Mouse (Mus musculus): ENCODE results near the gene Kcnrg. TPM values are rescaled to one million over a fixed set of nuclear protein-coding genes. Genes with fewer than 3 reads are reported as not detected.
"Not testable (repeated sequence)": the region's sequence is repeated elsewhere in the genome, so short reads cannot be mapped to it uniquely, and the experiment has no call there.

The Kcnrg gene
- polyA plus RNA-seq (2015; fragmentation: Nextera tagmentation; extraction: Ambion mirVana) = 0.81 and 1.0 TPM in 2 replicates

DNA sequence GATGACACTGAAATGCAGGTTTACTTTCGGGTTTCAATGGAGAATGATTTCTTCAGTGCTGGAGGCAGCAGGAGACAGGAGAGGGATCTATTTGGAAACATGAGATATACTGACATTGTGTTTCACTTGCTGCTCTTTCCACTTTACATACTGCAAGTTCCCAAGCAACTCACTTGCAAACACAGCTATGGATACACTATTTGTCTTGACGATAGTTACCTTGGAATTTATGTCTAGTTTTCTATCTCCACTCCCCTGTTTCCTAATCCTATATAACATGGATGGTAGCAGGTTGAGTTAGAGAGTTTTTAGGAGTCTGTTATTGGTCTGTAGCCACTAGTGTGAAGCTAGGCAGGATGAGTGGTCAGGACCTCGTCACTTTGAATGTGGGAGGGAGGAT, at the start of gene Kcnrg:
Kcnrg (plus strand) TSS at position 301 of the 400 bp plus-strand sequence.
- no peak for ATAC-seq (ENCODE audit: insufficient read depth, low FRiP score)
- WGBS = 76% methylated on average over 3 of the region's 3 CpGs
- Histone ChIP-seq H3K27ac (ENCODE audit: low read length) (no peak within 1 kb of the TSS), H3K4me2 (ENCODE audit: low read depth, low read length) (no peak within 1 kb of the TSS), H3K4me3 (replicated peaks; ENCODE audit: low read length) (no peak within 1 kb of the TSS), H3K9ac (ENCODE audit: low read length) (no peak within 1 kb of the TSS), H3K27me3 (ENCODE audit: control insufficient read depth, insufficient read depth, low read length) (no peaks in the 10 kb centered on the region), H3K4me1 (ENCODE audit: control insufficient read depth, insufficient read depth, low read length) (no peaks in the 10 kb centered on the region), H3K36me3 (ENCODE audit: control insufficient read depth, insufficient read depth, low read length) (peaks cover 6% of the 10 kb centered on the region; the same call in 1 of the 2 replicates), H3K9me3 (replicated peaks; ENCODE audit: control insufficient read depth, low read length) (no peaks in the 10 kb centered on the region)

DNA sequence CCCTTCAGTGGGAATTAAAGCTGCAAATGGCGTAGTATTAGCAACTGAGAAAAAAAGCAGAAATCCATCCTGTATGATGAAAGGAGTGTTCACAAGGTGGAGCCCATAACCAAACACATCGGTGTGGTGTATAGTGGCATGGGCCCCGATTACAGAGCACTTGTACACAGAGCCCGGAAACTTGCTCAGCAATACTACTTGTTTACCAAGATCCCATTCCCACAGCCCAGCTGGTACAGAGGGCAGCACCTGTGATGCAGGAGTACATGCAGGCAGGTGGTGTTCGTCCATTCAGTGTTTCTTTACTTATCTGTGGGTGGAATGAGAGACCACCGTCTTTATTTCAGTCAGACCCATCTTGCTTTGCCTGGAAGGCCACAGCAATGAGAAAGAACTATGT, 48.4 kb upstream of the Kcnrg start:
- 66% methylated on average over 6 of the region's 6 CpGs for WGBS
- ATAC-seq (ENCODE audit: insufficient read depth, low FRiP score) = no peak
- Histone ChIP-seq H3K4me1 (ENCODE audit: control insufficient read depth, insufficient read depth, low read length) (0 out of 2 replicates have a peak, but pooled peaks cover 3% of the 10 kb centered on the region), H3K9ac (ENCODE audit: low read length) (no peak overlapping the region), H3K27ac (ENCODE audit: low read length) (peak overlapping the region; percentile 42), H3K27me3 (ENCODE audit: control insufficient read depth, insufficient read depth, low read length) (no peaks in the 10 kb centered on the region), H3K9me3 (replicated peaks; ENCODE audit: control insufficient read depth, low read length) (no peaks in the 10 kb centered on the region), H3K36me3 (ENCODE audit: control insufficient read depth, insufficient read depth, low read length) (no peaks in the 10 kb centered on the region), H3K4me2 (ENCODE audit: low read depth, low read length) (no peak overlapping the region), H3K4me3 (replicated peaks; ENCODE audit: low read length) (no peak overlapping the region)

DNA sequence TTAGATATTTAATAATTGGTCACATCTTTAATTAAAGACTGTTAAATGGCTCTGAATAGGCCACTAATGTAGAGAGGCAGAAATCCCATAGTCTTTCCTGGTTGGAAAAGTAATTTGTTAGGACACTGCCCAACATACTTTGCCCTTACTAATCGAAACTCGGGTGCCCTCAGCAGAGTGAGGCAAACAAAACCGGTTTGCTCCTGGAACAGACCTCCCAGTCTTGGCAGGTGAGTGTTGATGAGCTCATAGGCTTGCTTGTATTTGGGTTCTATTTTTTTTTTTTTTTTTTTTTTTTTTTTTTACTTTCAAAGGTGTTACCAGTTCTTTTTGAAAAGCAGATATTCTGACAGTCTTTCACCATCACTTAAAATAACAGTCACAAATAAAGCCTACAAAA, 47.4 kb upstream of the Kcnrg start:
- H3K9me3 ChIP-seq (replicated peaks; ENCODE audit: control insufficient read depth, low read length) = no peaks in the 10 kb centered on the region
- H3K4me2 ChIP-seq (ENCODE audit: low read depth, low read length) = no peak overlapping the region
- H3K27ac ChIP-seq (ENCODE audit: low read length) = no peak overlapping the region
- no peak for ATAC-seq (ENCODE audit: insufficient read depth, low FRiP score)
- WGBS = 56% methylated on average over 3 of the region's 3 CpGs
- H3K27me3 ChIP-seq (ENCODE audit: control insufficient read depth, insufficient read depth, low read length) = no peaks in the 10 kb centered on the region
- H3K9ac ChIP-seq (ENCODE audit: low read length) = no peak overlapping the region
- 0 out of 2 replicates have a peak, but pooled peaks cover 3% of the 10 kb centered on the region for H3K4me1 ChIP-seq (ENCODE audit: control insufficient read depth, insufficient read depth, low read length)
- H3K36me3 ChIP-seq (ENCODE audit: control insufficient read depth, insufficient read depth, low read length) = no peaks in the 10 kb centered on the region
- H3K4me3 ChIP-seq (replicated peaks; ENCODE audit: low read length) = no peak overlapping the region

DNA sequence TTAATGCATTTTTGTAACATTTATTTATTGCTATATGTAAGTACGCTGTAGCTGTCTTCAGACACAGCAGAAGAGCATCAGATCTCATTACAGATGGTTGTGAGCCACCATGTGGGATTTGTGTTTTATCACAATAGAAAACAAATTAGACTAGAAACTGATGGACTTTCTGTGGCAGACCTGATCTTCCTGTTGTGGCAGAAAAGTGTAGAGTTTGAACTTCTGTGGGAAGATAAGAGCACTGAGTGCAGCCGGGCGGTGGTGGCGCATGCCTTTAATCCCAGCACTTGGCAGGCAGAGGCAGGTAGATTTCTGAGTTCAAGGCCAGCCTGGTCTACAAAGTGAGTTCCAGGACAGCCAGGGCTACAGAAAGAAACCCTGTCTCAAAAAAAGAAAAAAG, 41.0 kb upstream of the Kcnrg start:
- H3K4me1 ChIP-seq (ENCODE audit: control insufficient read depth, insufficient read depth, low read length); H3K4me2 ChIP-seq (ENCODE audit: low read depth, low read length); H3K27me3 ChIP-seq (ENCODE audit: control insufficient read depth, insufficient read depth, low read length); H3K27ac ChIP-seq (ENCODE audit: low read length); H3K9ac ChIP-seq (ENCODE audit: low read length); H3K36me3 ChIP-seq (ENCODE audit: control insufficient read depth, insufficient read depth, low read length); H3K4me3 ChIP-seq (replicated peaks; ENCODE audit: low read length); ATAC-seq (ENCODE audit: insufficient read depth, low FRiP score); H3K9me3 ChIP-seq (replicated peaks; ENCODE audit: control insufficient read depth, low read length): not testable (repeated sequence)
- WGBS = 88% methylated on average over 4 of the region's 4 CpGs

DNA sequence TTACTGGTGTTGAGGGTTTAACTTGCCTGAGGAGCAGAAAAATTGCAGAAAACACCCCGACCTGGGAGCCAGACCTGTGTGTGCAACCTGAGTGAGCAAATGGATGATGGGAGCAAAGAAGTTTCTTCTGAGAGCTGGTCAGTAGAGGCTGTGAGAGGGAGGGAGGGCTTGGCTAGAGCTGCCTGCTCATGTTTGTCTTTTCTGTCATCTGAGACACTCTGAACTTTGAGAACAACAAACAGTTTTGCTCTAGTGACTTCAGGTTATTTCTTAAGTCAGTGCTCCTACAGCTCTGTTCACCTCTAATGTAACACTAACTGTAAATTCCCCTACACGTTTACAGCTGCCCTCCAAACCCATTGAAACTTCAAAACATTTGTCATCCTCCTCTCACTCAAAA, 37.9 kb upstream of the Kcnrg start:
- Histone ChIP-seq H3K9ac (ENCODE audit: low read length) (no peak overlapping the region), H3K36me3 (ENCODE audit: control insufficient read depth, insufficient read depth, low read length) (no peaks in the 10 kb centered on the region), H3K4me2 (ENCODE audit: low read depth, low read length) (no peak overlapping the region), H3K27me3 (ENCODE audit: control insufficient read depth, insufficient read depth, low read length) (no peaks in the 10 kb centered on the region), H3K27ac (ENCODE audit: low read length) (no peak overlapping the region), H3K4me1 (ENCODE audit: control insufficient read depth, insufficient read depth, low read length) (no peaks in the 10 kb centered on the region), H3K4me3 (replicated peaks; ENCODE audit: low read length) (no peak overlapping the region), H3K9me3 (replicated peaks; ENCODE audit: control insufficient read depth, low read length) (no peaks in the 10 kb centered on the region)
- no peak for ATAC-seq (ENCODE audit: insufficient read depth, low FRiP score)
- 45% methylated on average over 2 of the region's 2 CpGs for WGBS

DNA sequence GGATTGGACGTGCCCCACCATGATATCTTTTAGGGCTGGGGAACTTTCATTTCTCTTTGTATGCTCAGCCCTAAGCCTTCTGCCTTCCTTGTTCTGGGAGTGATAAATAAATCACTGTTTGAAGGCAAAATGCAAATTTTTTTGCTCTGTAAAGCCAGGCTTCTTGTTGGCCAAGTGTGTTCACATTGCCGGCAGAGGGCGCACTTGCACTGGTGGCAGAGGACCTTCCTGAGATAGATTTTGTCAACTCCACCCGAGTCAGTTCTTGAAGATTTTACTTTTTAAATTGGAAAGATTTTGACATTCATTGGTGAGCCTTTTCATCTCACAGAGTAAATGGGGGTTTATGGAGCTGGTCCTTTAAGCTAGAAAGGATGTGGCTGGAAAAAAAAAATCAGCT, 35.9 kb upstream of the Kcnrg start:
- Histone ChIP-seq H3K4me1 (ENCODE audit: control insufficient read depth, insufficient read depth, low read length) (no peaks in the 10 kb centered on the region), H3K9me3 (replicated peaks; ENCODE audit: control insufficient read depth, low read length) (no peaks in the 10 kb centered on the region), H3K4me3 (replicated peaks; ENCODE audit: low read length) (no peak overlapping the region), H3K4me2 (ENCODE audit: low read depth, low read length) (no peak overlapping the region), H3K27ac (ENCODE audit: low read length) (no peak overlapping the region), H3K9ac (ENCODE audit: low read length) (no peak overlapping the region), H3K36me3 (ENCODE audit: control insufficient read depth, insufficient read depth, low read length) (no peaks in the 10 kb centered on the region), H3K27me3 (ENCODE audit: control insufficient read depth, insufficient read depth, low read length) (no peaks in the 10 kb centered on the region)
- no peak for ATAC-seq (ENCODE audit: insufficient read depth, low FRiP score)
- WGBS = 11% methylated on average over 4 of the region's 4 CpGs

DNA sequence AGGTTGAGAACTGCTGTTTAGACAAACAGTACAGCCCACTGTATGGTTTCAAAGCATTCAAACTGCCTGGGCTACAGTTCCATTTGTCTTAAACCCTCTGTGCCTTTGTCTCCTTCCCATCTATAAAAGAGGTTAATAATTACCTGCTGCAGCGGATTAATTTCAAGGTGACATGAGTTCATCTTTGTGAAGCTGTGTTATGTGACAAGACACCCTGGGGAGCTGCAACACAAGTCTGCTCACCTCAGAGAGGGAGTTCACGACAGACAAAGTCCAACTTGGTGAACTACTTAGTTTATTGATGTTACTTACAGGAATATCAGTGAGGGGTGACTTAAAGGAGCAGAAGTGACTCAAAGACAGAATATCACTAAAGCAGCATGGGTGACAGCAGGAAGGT, 35.1 kb upstream of the Kcnrg start:
- no peaks in the 10 kb centered on the region for H3K9me3 ChIP-seq (replicated peaks; ENCODE audit: control insufficient read depth, low read length)
- no peak overlapping the region for H3K9ac ChIP-seq (ENCODE audit: low read length)
- no peaks in the 10 kb centered on the region for H3K36me3 ChIP-seq (ENCODE audit: control insufficient read depth, insufficient read depth, low read length)
- H3K27ac ChIP-seq (ENCODE audit: low read length) = no peak overlapping the region
- no peak overlapping the region for H3K4me2 ChIP-seq (ENCODE audit: low read depth, low read length)
- no peaks in the 10 kb centered on the region for H3K27me3 ChIP-seq (ENCODE audit: control insufficient read depth, insufficient read depth, low read length)
- no peaks in the 10 kb centered on the region for H3K4me1 ChIP-seq (ENCODE audit: control insufficient read depth, insufficient read depth, low read length)
- WGBS = 57% methylated on average over 2 of the region's 2 CpGs
- ATAC-seq (ENCODE audit: insufficient read depth, low FRiP score) = no peak
- H3K4me3 ChIP-seq (replicated peaks; ENCODE audit: low read length) = no peak overlapping the region

DNA sequence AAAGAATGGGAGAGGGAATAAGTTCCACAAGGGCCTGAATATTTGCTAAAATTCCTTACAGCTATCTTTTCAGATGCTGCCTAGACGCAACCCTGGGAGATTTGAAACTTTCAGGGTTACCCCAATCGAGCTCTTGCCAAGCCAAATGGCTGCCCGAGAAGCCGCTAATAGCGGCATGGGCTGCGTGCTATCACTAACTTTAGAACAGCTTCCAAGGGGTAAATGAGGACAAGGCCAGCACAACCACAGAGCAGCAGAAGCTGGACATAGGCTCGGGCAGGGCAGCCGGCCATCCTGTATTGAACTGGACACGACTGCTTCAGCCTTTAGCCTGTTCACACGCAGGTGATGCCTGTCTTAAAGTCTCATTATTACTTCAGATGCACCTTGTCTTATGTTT, 32.2 kb upstream of the Kcnrg start:
- Histone ChIP-seq H3K27me3 (ENCODE audit: control insufficient read depth, insufficient read depth, low read length) (no peaks in the 10 kb centered on the region), H3K9ac (ENCODE audit: low read length) (no peak overlapping the region), H3K4me1 (ENCODE audit: control insufficient read depth, insufficient read depth, low read length) (no peaks in the 10 kb centered on the region), H3K9me3 (replicated peaks; ENCODE audit: control insufficient read depth, low read length) (no peaks in the 10 kb centered on the region), H3K4me2 (ENCODE audit: low read depth, low read length) (no peak overlapping the region), H3K4me3 (replicated peaks; ENCODE audit: low read length) (no peak overlapping the region), H3K36me3 (ENCODE audit: control insufficient read depth, insufficient read depth, low read length) (no peaks in the 10 kb centered on the region), H3K27ac (ENCODE audit: low read length) (no peak overlapping the region)
- no peak for ATAC-seq (ENCODE audit: insufficient read depth, low FRiP score)
- whole genome bisulfite sequencing = 92% methylated on average over 10 of the region's 10 CpGs

DNA sequence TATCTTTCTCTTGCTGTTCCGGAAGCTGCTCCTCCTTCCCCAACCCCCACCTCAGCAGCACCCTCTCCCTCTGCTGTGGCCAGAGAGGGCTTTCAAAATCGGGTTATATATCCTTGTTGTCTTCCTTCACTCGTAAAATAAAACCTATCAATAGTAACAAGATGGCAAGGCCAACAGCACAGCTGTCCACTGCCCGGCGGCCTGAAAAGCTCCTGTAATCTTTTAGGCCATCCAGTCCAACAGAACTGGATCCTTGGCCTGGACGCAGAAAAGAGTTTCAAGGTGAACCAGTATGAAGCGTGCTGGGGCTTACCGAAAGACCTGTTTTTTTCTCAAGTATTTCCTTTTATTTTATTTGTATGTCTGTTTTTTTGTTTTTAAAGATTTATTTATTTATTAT, 31.3 kb upstream of the Kcnrg start:
- H3K36me3 ChIP-seq (ENCODE audit: control insufficient read depth, insufficient read depth, low read length) = no peaks in the 10 kb centered on the region
- WGBS = 85% methylated on average over 8 of the region's 8 CpGs
- no peak overlapping the region for H3K4me2 ChIP-seq (ENCODE audit: low read depth, low read length)
- no peaks in the 10 kb centered on the region for H3K9me3 ChIP-seq (replicated peaks; ENCODE audit: control insufficient read depth, low read length)
- H3K9ac ChIP-seq (ENCODE audit: low read length) = no peak overlapping the region
- no peaks in the 10 kb centered on the region for H3K4me1 ChIP-seq (ENCODE audit: control insufficient read depth, insufficient read depth, low read length)
- no peak overlapping the region for H3K4me3 ChIP-seq (replicated peaks; ENCODE audit: low read length)
- no peak overlapping the region for H3K27ac ChIP-seq (ENCODE audit: low read length)
- no peak for ATAC-seq (ENCODE audit: insufficient read depth, low FRiP score)
- H3K27me3 ChIP-seq (ENCODE audit: control insufficient read depth, insufficient read depth, low read length) = no peaks in the 10 kb centered on the region

All from stomach, embryonic 16.5 days (tissue).